Mouse (Mus musculus) sigmoid colon, adult 10 weeks (tissue): ENCODE data around the gene Ugt1a7c. TPM values are rescaled to one million over a fixed set of nuclear protein-coding genes. Genes with fewer than 3 reads are reported as not detected.

Experiments
- polyA plus RNA-seq: library from polyadenylated mRNA; stranded (reverse); fragments of 350-450 nt; fragmentation: Illumina TruSeq; extraction: RNeasy Lipid Tissue Mini Kit (QIAGEN cat#74804); gene quantifications from one replicate; pipeline ENCODE4 v1.2.3, GENCODE M21; 2014; ENCODE audit warnings: low read depth, low replicate concordance

Ugt1a7c gene
- polyA plus RNA-seq = 306 TPM

DNA sequence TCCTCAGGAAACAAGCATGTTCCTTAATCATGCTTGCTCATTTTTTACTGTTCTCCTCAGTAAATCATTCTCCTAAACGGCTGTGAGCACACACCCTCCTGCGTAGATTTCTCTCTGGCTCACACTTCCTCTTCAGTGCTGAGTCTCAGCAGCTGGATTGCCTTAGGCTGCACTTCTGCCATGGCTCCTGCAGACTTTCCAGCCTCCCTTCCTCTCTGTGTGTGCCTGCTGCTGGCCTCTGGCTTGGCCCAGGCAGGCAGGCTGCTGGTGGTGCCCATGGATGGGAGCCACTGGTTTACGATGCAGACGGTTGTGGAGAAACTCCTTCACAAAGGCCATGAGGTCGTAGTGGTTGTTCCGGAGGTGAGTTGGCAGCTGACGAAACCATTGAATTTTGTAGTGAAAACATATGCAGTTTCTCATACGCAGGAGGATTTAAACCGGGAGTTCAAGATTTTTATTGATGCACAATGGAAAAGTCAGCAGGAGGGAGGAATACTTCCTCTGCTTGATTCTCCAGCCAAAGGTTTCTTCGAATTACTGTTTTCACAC, at the start of gene Ugt1a7c:
Gene Ugt1a7c, plus strand, starts transcription at position 122 of the 552 bp plus-strand sequence.

DNA sequence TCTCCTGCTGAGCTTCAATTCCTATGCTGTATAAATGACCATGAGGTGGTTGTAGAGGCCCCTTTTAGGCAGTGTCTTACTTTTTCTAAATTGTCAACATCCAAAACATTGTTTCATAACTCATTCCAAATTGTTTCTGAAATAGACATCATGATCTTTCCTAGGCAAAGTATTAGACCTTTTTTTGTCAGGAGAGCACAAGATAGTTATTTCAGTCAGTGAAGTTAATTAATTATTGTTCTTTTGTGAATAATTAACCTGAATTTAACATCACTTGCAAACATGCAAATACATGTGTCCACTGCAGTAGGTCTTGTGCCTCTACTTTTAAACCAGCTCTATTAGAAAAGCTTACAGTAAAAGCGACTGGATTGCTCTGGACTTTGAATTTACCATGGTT, 39.8 kb upstream of the Ugt1a7c start, which contains the start of gene Ugt1a10:
Gene Ugt1a10, plus strand, starts transcription at position 301 of the 400 bp plus-strand sequence.

DNA sequence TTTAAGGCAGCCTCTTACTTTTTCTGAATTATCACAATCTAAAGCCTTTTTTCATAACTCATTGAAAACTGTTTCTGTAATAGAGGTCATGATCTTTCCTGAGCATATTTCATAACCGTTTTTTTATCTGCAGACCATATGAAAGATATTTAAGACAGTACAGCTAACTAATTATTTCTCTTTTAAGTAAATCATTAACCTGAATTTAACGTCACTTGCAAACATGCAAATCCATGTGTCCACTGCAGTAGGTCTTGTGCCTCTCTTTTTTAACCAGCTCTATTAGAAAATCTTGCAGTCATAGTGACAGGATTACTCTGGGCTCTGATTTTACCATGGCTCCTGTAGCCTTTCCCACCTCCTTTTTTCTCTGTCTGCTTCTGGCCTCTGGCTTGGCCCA, 24.4 kb upstream of the Ugt1a7c start, which contains the start of gene Ugt1a9:
Gene Ugt1a9, plus strand, starts transcription at position 306 of the 400 bp plus-strand sequence.

DNA sequence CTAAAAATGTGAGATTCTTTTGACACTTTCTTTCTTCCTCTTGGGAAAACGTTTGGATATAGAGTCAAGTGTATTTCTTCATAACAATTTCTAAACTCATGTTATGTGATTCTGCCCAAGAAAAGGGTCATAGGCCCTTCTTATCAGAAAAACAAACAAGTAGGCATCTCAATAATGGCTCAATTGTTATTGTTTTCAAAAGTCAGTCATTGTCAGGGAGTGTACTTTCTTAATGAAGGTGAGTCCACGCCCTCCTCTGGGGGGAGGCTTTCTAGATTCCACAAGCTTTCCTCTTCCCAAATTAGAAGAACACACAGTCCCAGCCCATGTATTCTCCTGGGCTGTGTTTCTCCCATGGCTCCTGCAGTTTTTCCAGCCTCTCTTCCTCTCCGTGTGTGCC, 7.3 kb upstream of the Ugt1a7c start, which contains the start of gene Ugt1a8:
Gene Ugt1a8, plus strand, starts transcription at position 301 of the 400 bp plus-strand sequence.

DNA sequence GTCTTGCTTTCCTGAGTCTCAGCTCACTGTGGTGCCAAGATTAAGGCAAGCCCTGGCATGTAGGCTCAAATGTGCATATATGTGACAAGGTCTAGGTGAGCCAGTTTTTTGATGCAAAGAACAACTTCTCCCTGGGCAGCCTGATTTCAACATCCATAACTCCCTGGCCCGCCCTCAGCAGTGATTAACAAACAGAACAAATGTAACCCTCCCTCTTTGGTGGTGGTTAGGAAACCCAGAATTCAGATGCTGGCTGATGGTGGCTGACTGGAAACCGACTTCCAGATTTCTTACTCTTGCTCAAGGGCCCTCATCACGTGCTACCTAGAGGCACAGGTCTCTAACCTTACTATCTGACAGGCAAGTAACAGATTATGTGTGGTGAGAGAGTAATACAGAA, 8.2 kb downstream of the Ugt1a7c start, which contains the start of gene Ugt1a6b:
Gene Ugt1a6b, plus strand, starts transcription at position 234 of the 400 bp plus-strand sequence.

DNA sequence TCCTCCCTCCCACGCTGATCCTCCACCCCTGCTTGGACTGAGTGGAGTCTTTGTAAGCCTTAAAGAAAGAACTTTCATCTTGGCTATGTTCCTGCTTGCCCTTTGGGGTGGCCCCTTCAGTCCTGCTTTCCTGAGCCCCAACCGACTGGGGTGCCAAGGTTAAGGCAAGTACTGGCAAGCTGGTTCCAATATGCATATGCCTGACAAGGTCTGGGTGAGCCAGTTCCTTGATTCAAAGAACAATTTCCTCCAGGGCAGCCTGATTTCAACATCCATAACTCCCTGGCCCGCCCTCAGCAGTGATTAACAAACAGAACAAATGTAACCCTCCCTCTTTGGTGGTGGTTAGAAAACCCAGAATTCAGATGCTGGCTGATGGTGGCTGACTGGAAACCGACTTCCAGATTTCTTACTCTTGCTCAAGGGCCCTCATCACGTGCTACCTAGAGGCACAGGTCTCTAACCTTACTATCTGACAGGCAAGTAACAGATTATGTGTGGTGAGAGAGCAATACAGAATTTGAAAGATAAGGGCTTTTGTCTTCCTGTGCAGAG, 39.7 kb downstream of the Ugt1a7c start, which contains the start of gene Ugt1a6a:
Gene Ugt1a6a, plus strand, starts transcription at position 353 of the 555 bp plus-strand sequence.

DNA sequence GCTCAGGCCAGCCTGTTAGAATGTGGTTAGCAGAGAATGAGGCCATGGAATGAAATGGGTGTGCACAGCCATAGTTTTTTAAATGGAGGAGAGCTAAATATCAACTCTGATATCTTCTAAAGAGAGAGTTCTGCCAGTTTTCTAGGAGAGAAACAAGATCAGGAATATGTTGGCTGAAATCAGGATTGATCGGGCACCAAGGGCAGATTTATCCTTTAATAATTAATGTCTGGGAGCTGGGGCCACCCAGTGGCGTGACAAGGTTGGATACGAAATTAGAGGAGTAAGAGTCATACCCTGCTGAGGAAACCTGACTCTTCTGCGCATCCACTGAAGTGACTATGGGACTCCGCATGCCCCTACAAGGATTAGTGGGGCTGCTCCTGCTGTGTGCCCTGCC, 70.8 kb downstream of the Ugt1a7c start, which contains the start of gene Ugt1a5:
Gene Ugt1a5, plus strand, starts transcription at position 302 of the 400 bp plus-strand sequence.

DNA sequence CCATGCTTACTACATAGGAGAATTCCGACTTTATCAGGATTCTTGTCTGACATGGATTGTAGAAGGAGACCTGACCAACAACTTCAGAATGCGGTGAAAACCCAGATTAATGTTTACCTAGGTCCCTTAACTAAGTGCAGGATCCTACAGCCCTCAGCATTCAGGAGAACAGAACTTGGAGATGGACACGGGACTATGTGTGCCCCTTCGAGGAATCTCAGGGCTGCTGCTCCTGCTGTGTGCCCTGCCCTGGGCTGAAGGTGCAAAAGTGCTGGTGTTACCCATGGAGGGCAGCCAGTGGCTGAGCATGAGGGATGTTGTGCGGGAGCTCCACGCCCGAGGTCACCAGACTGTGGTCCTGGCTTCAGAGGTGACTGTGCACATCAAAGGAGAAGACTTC, 105.6 kb downstream of the Ugt1a7c start, which contains the start of gene Ugt1a2:
Gene Ugt1a2, plus strand, starts transcription at position 146 of the 400 bp plus-strand sequence.

DNA sequence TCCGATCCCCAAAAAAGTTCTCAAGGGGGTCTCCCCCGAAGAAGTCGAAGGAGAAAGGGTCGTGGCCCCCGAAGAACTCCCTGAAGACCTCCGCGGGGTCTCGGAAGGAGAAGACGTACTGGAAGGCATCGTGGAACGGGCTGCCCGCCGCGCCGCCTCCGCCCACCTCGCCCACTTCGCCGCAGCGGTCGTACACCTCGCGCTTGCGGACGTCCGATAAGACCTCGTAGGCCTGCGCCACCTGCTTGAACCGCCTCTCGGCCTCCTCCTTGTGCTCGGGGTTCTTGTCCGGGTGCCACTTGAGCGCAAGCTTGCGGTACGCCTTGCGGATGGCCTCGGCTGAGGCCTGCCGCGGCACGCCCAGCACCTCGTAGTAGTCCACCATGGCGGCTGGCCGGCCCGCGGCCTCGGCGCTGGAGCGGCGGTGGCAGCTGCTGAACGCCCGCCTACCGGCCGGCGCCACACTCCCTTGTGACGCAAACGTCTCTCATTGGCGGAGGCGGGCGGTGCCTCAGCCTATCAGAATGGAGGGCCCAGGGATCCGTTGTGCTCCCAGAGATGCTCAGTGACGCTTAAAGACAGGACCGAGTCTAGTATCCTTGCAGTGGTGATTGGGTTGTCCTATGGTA, 110.5 kb downstream of the Ugt1a7c start, which contains the start of gene Dnajb3:
Gene Dnajb3, minus strand, starts transcription at position 489 of the 629 bp plus-strand sequence.

DNA sequence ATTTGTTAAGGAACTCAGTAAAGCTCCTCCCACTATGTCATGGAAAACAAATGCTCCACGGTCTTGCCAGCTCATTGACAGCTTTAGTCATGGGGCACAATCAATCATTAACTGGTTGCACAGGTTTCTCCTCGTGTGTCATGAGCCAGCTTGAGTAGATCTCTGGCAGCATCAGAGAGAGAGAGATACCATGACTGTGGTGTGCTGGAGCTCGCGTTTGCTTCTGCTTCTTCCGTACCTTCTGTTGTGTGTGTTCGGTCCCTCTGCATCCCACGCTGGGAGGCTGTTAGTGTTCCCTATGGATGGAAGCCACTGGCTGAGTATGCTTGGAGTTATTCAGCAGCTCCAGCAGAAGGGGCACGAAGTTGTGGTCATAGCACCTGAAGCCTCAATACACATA, 117.0 kb downstream of the Ugt1a7c start, which contains the start of gene Ugt1a1:
Gene Ugt1a1, plus strand, starts transcription at position 148 of the 400 bp plus-strand sequence.

DNA sequence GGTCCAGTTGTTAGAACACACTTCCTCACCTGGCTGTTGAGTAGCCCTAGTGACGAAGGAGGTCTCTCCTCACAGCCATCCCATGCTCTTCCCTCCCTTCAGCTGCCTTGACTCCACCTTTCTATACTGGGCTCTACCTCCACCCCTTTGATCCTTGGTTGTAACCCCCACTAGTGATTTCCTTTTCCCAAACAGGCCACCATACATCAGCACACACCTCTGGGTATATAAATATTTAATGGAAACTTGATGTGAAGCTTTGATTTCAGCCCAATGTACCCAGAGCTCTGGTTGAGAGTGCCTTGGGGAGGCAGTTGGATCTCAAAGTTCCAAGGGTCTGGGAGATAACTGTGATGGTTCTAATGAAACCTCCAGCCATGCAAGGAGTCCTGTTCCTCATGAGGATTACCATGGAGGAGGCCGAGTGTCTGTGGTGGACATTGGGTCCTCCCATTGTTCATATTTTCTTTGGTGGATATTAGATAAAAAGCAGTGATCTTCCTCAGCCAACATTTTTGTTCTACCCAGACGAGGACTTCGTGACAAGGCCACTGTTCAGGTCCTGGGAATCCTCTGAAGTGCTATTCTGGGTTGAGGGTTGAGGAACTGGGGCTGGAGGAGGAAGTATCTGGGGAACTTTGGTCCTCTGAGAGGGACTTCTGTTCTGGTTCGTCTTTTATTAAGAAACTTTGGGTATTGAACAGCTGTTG, 132.0 kb downstream of the Ugt1a7c start, which contains the start of gene Mroh2a:
Gene Mroh2a, plus strand, starts transcription at position 317 of the 710 bp plus-strand sequence.

Other genes starting within 250 kb of the Ugt1a7c start
- gene Dgkd, start 241.8 kb upstream of the Ugt1a7c start, polyA plus RNA-seq = 55.2 TPM
- 35.9 TPM for gene Usp40, start 86.5 kb upstream of the Ugt1a7c start, polyA plus RNA-seq
- gene Ugt1a10, start 39.7 kb upstream of the Ugt1a7c start, polyA plus RNA-seq = not detected
- not detected for gene Ugt1a9, start 24.3 kb upstream of the Ugt1a7c start, polyA plus RNA-seq
- gene Ugt1a8, start 7.2 kb upstream of the Ugt1a7c start, polyA plus RNA-seq = not detected
- not detected for gene Ugt1a6b, start 8.2 kb downstream of the Ugt1a7c start, polyA plus RNA-seq
- gene Ugt1a6a, start 39.7 kb downstream of the Ugt1a7c start, polyA plus RNA-seq = 50.2 TPM
- 0.88 TPM for gene Ugt1a5, start 71.0 kb downstream of the Ugt1a7c start, polyA plus RNA-seq
- 0.22 TPM for gene Ugt1a2, start 105.5 kb downstream of the Ugt1a7c start, polyA plus RNA-seq
- not detected for gene Dnajb3, start 110.7 kb downstream of the Ugt1a7c start, polyA plus RNA-seq
- 21.2 TPM for gene Ugt1a1, start 116.9 kb downstream of the Ugt1a7c start, polyA plus RNA-seq
- 0.06 TPM for gene Mroh2a, start 131.9 kb downstream of the Ugt1a7c start, polyA plus RNA-seq
- 75.7 TPM for gene Hjurp, start 182.6 kb downstream of the Ugt1a7c start, polyA plus RNA-seq
- gene Trpm8, start 182.6 kb downstream of the Ugt1a7c start, polyA plus RNA-seq = not detected